Mouse (Mus musculus) ES-E14 (cell line): ENCODE measurements around the gene Atp1a4. TPM values are rescaled to one million over a fixed set of nuclear protein-coding genes. Genes with fewer than 3 reads are reported as not detected.

Experiments
- DNase-seq: peaks from one replicate; pipeline ENCODE4 v3.0.0-alpha.2; 2013; ENCODE audit warnings: low read depth, low spot score
- H3K27ac ChIP-seq: 2 replicates; pipeline ENCODE4 v1.5.1; 2012; ENCODE audit warnings: low read depth, mild to moderate bottlenecking, low read length, moderate library complexity, mixed read lengths; ENCODE audit not compliant: poor library complexity, insufficient read depth, severe bottlenecking
- H3K36me3 ChIP-seq: 2 replicates; pipeline ENCODE4 v1.6.1; 2012; ENCODE audit warnings: mild to moderate bottlenecking, low read length, moderate library complexity, mixed read lengths; ENCODE audit not compliant: control insufficient read depth, poor library complexity, insufficient read depth, severe bottlenecking
- H3K4me1 ChIP-seq, 2 experiments: fragments of 150-350 bp in 1 of 2; sonication (generic) in 1 of 2; 2 replicates each; pipeline ENCODE4 v1.6.1; 2012; ENCODE audit warnings: low read length in 2 of 2, mild to moderate bottlenecking in 1 of 2, mixed read lengths in 1 of 2; ENCODE audit not compliant: control insufficient read depth in 2 of 2, insufficient read depth in 2 of 2, poor library complexity in 1 of 2
- H3K4me3 ChIP-seq, 2 experiments: fragments of 150-350 bp in 1 of 2; sonication (generic) in 1 of 2; 2 replicates each; pipeline ENCODE4 v1.5.1; 2012; ENCODE audit warnings: low read length in 2 of 2, low read depth in 1 of 2, mild to moderate bottlenecking in 1 of 2, mixed read lengths in 1 of 2; ENCODE audit not compliant: insufficient read depth in 1 of 2, poor library complexity in 1 of 2, severe bottlenecking in 1 of 2
- H3K9ac ChIP-seq: 2 replicates; pipeline ENCODE4 v1.6.1; 2012; ENCODE audit warnings: low read depth, mild to moderate bottlenecking, low read length, mixed read lengths; ENCODE audit not compliant: poor library complexity, insufficient read depth, severe bottlenecking
- H3K9me3 ChIP-seq: fragments of 150-350 bp; sonication (generic); 2 replicates; pipeline ENCODE4 v1.6.1; 2012; ENCODE audit warnings: low read depth, mild to moderate bottlenecking, low read length; ENCODE audit not compliant: control insufficient read depth, insufficient read depth
- CHD2 ChIP-seq: IDR thresholded peaks from 2 replicates; pipeline ENCODE4 v1.6.1; 2014; ENCODE audit warnings: mild to moderate bottlenecking, low read depth, low read length, inconsistent platforms
- HCFC1 ChIP-seq: IDR thresholded peaks from 2 replicates; pipeline ENCODE4 v1.6.1; 2012; ENCODE audit warnings: low read length, inconsistent platforms, borderline replicate concordance; ENCODE audit not compliant: insufficient read depth
- MAFK ChIP-seq: IDR thresholded peaks from 2 replicates; pipeline ENCODE4 v1.6.1; 2014; ENCODE audit warnings: mild to moderate bottlenecking, low read depth, low read length, inconsistent platforms; ENCODE audit not compliant: insufficient read depth
- ZC3H11A ChIP-seq: IDR thresholded peaks from 2 replicates; pipeline ENCODE4 v1.6.1; 2012; ENCODE audit warnings: low read depth, mild to moderate bottlenecking, inconsistent platforms, low read length, borderline replicate concordance
- ZNF384 ChIP-seq: IDR thresholded peaks from 2 replicates; pipeline ENCODE4 v1.6.1; 2012; ENCODE audit warnings: low read depth, low read length, inconsistent platforms
- in situ Hi-C, 2 experiments: fragments of 600-800 bp; cut with MboI; formaldehyde crosslinking; loops; one replicate each; pipeline ENCODE4 v1.15.1; 2025; ENCODE audit warnings: low sequenced_read_pairs in 2 of 2, inconsistent platforms in 1 of 2; ENCODE audit not compliant: unreplicated experiment in 2 of 2
- total RNA-seq: library from RNA; depleted of rRNA; stranded (reverse); fragments of 300-350 nt; gene quantifications from 2 replicates; pipeline ENCODE4 v1.2.3, GENCODE M21; 2012

Gene Atp1a4
- total RNA-seq, 1 experiment, result 2.2 TPM

DNA sequence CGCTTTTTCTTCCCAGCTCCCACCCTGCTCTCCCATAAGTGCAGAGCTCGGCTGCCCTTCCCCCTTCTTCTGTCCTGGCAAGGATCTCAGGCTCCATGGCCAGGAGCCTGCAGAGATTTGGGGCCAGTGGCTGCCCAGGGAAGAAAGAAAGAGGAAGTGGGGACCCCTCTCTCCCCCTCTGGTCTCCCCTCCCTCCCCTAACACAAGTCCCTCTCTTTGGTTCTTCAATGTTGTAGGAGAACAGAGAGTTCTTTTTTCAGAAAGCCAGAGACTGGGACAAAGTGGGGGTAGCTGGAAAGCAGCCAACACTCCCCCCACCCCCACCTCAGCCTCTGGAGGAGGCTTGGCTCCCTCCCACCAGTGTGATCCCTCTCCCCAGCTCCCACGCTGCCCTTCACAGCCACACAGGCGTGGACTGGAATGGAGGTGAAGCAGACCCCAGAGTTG lies 37.6 kb upstream of the Atp1a4 start:
- TF ChIP-seq CHD2 (no peak), HCFC1 (no peak), ZNF384 (no peak), MAFK (no peak), ZC3H11A (no peak)
- DNase-seq, result no peak
- no peaks in the 10 kb centered on the region for H3K36me3 ChIP-seq
- H3K27ac ChIP-seq, result no peak overlapping the region
- H3K9ac ChIP-seq, result no peak overlapping the region
- H3K4me3 ChIP-seq, result no peak overlapping the region
- peaks cover 5 to 15% of the 10 kb centered on the region in 2 experiments; a peak in 3 of 4 replicates for H3K4me1 ChIP-seq
- in situ Hi-C loops, result no loop called here
- no peaks in the 10 kb centered on the region for H3K9me3 ChIP-seq

- Histone ChIP-seq H3K9ac (no peak overlapping the region), H3K4me3 (no peak overlapping the region), H3K36me3 (no peaks in the 10 kb centered on the region), H3K27ac (no peak overlapping the region), H3K9me3 (no peaks in the 10 kb centered on the region), H3K4me1 (peaks cover 2 to 7% of the 10 kb centered on the region in 2 experiments; a peak in 2 of 4 replicates)
- in situ Hi-C loops, result no loop called here
- TF ChIP-seq ZC3H11A (no peak), CHD2 (no peak), HCFC1 (no peak), MAFK (no peak), ZNF384 (no peak)
- DNase-seq, result no peak
Measured at GRCm38 (mm10) chr1:172293449-172293848, 35.2 kb upstream of the Atp1a4 start.

DNA sequence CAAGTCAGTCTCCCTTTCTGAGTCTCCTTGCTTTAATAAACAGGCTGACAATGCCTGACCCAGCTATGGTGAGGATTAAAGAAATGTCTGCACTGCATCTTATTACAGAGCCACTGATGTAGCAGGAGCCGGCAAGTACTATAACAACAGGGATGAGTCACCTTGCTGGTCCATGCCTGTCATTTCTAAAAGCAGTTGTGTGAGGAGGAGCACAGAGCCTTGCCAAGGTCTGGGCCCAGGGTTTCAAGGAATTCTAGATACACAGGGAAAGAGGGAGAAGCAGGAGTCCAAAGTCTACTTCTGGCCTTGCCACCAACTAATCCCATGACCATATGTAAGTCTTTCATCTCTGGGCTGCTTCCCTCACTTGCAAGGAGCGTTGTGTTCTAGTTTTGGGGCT lies 34.7 kb upstream of the Atp1a4 start:
- Histone ChIP-seq H3K9ac (no peak overlapping the region), H3K9me3 (no peaks in the 10 kb centered on the region), H3K36me3 (no peaks in the 10 kb centered on the region), H3K4me1 (peaks cover 0 to 7% of the 10 kb centered on the region in 2 experiments; a peak in 1 of 4 replicates), H3K4me3 (no peak overlapping the region), H3K27ac (no peak overlapping the region)
- in situ Hi-C loops, result no loop called here
- no peak for DNase-seq
- TF ChIP-seq ZC3H11A, result no peak

GRCm38 (mm10) chr1:172289617-172289946 lies 31.4 kb upstream of the Atp1a4 start:
- Histone ChIP-seq H3K9ac (no peak overlapping the region), H3K27ac (no peak overlapping the region), H3K9me3 (no peaks in the 10 kb centered on the region), H3K4me3 (no peak overlapping the region), H3K36me3 (no peaks in the 10 kb centered on the region), H3K4me1 (no peaks in the 10 kb centered on the region)
- no peak for DNase-seq
- TF ChIP-seq HCFC1 (no peak), ZNF384 (no peak), CHD2 (no peak), MAFK (no peak), ZC3H11A (no peak)
- in situ Hi-C loops, result no loop called here

- TF ChIP-seq MAFK, result no peak
- no peak for TF ChIP-seq CHD2
- no peak for TF ChIP-seq HCFC1
- no peak for TF ChIP-seq ZC3H11A
- TF ChIP-seq ZNF384, result no peak
- no peaks in the 10 kb centered on the region for H3K4me1 ChIP-seq
- no peaks in the 10 kb centered on the region for H3K9me3 ChIP-seq
- no peaks in the 10 kb centered on the region for H3K36me3 ChIP-seq
- no peak overlapping the region for H3K4me3 ChIP-seq
- in situ Hi-C loops, result no loop called here
- H3K27ac ChIP-seq, result no peak overlapping the region
- DNase-seq, result no peak
- H3K9ac ChIP-seq, result no peak overlapping the region
Measured at GRCm38 (mm10) chr1:172288900-172289616, 30.8 kb upstream of the Atp1a4 start.
